Mouse (Mus musculus): Measurements from ENCODE around the gene Sfmbt1. TPM values are rescaled to one million over a fixed set of nuclear protein-coding genes. Genes with fewer than 3 reads are reported as not detected.
A peak's percentile ranks its signal among the peaks of the same experiment; 100 is the strongest.

Gene Sfmbt1
- total RNA-seq, 2 experiments from 2014 or later = 11.7 to 13.0 TPM

GRCm38 (mm10) chr14:30801756-30802155, 87.1 kb downstream of the Sfmbt1 start:
- DNase-seq (ENCODE audit: low spot score) = no peak
- intact Hi-C loops (cut with DNase I) = no loop called here

DNA sequence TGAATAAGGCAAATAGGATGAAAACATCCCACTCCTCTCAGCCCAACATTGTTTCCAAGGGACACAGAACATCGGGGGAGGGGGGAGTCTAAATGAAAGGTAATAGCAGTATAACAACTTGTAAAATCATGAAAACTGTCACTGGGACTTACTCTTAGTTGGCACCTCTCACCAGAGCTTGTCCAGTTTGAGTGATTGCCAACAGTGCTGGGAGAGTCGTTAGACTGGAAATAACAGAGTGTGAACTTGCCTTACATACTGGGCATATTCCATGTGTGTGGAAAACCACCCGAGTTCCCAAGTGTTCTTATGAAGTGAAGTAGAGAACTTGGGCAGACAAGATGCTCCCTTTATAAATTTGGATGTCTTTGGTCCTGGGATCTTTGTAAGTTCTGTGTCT, 106.5 kb downstream of the Sfmbt1 start:
- no peak for DNase-seq (ENCODE audit: low spot score)
- intact Hi-C loops (cut with DNase I) = loop anchor here (10.0 kb wide), 1 partner anchor 124 kb away; the partner anchor contains the start of gene Itih1

GRCm38 (mm10) chr14:30824456-30824995, 109.9 kb downstream of the Sfmbt1 start:
- intact Hi-C loops (cut with DNase I) = loop anchor here (2.0 to 10.0 kb wide), 2 partner anchors 40 to 120 kb away; partner anchors contain the start of gene Itih1
- DNase-seq (ENCODE audit: low spot score) = no peak

DNA sequence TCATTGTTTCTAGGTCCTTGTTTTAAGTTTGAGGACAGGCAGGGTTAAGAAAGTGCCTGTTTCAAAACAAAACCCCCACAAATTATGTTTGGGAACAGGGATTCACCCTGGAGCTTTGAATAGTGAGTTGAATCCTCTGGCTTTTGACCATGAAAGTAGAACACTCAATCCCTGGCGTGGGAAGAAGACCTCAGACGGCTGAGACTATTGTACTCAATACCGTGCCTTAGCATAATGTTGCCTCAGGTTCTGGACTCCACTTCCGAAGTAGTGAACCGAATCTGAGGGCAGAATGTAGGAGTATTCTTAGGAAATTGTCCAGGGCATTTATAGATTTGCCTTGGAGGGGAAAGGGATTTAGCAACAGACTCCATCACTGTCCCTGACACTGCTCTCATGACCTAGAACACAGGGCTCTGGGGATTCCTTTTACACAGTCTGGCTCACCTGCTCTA, 110.4 kb downstream of the Sfmbt1 start:
- intact Hi-C loops (cut with DNase I) = loop anchor here (2.0 to 10.0 kb wide), 2 partner anchors 40 to 120 kb away; partner anchors contain the start of gene Itih1
- DNase-seq (ENCODE audit: low spot score) = no peak

DNA sequence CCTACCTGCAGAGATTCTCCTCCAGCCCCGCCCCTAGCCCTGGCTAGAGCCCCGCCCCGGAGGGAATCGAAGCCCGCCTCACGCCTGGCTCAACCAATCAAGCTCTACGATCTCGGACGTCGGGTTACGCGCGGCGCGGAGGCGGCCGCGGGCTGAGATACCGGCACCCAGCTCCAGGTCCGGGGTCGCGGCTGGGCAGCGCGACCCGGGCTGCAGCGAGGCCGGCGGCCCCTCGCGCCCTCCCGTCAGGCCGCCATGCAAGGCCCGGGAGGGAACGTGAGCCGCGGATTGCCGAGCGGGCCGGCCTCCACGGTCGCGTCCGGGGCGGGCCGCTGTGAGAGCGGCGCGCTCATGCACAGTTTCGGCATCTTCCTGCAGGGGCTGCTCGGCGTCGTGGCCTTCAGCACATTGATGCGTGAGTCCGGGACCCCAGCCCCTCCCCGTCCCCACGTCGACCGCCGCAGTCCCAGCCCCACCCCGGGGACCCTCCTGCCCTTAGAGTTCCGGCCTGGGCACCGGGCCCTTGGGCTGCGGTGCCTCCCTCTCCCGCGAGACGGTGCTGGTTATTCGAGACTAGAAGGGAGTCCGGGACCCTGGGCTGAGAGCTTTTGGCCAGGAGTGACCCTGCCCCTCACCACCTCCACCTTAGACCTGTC, 111.0 kb downstream of the Sfmbt1 start, which contains the start of gene Tmem110:
Tmem110 (plus strand) TSS at position 115 of the 656 bp plus-strand sequence.
- peak; percentile 70 for DNase-seq (ENCODE audit: low spot score)
- intact Hi-C loops (cut with DNase I) = loop anchor here (2.0 to 10.0 kb wide), 2 partner anchors 39 to 119 kb away; partner anchors contain the start of gene Itih1

DNA sequence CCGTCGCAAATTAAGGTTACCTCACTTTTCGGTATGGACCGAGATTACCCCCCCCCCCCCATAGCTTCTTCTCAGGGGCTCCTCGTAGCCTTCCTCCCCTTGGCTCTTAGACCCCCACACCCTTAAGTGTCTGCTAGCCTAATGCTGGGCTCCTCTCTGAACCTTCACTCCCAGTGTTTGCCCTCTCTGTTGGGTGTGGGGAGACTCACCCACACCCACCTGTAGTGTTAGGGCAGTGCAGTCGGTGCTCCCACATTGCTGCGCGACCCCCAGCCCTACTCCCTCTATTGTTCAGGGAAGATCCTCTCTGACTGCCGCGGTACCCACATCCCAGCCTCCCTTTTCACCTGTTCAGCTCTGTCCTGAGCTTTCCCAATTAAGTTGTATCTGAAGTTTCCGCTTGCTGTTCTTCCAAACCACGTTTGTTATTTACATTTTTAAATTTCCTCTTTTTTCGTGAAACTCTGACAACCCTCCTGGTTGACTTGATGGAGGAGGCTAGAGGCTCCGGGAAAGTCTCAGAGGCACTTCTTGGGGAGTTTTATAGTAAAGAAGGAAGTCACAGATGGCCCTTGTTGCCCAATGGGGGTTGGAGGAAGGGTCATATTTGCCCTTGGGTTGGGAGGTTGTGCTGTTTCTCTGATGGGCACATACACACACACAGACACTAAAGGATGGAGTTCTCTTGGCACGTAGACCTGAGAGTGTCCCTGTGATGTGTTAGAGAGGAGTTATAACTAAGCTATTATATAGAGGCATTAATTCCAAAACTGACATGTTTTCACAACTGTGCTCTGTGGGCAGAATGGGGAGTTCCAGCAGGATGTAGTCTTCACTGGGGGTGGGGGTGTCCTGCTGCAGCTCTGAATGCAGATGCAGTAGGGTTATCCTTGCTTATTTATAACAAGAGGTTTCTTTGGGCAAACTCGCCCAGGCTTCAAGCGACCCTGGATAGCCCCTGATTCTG, 111.8 kb downstream of the Sfmbt1 start:
- DNase-seq (ENCODE audit: low spot score) = no peak
- intact Hi-C loops (cut with DNase I) = loop anchor here (10.0 kb wide), 1 partner anchor 118 kb away; the partner anchor contains the start of gene Itih1

- intact Hi-C loops (cut with DNase I) = loop anchor here (10.0 kb wide), 1 partner anchor 117 kb away; the partner anchor contains the start of gene Itih1
- no peak for DNase-seq (ENCODE audit: low spot score)
These were observed 112.8 kb downstream of the Sfmbt1 start for GRCm38 (mm10) chr14:30827480-30827879.

GRCm38 (mm10) chr14:30828077-30828476, 113.4 kb downstream of the Sfmbt1 start:
- intact Hi-C loops (cut with DNase I) = loop anchor here (10.0 kb wide), 1 partner anchor 117 kb away; the partner anchor contains the start of gene Itih1
- DNase-seq (ENCODE audit: low spot score) = no peak

GRCm38 (mm10) chr14:30828635-30829460, 114.2 kb downstream of the Sfmbt1 start:
- intact Hi-C loops (cut with DNase I) = loop anchor here (10.0 kb wide), 1 partner anchor 116 kb away; the partner anchor contains the start of gene Itih1
- peak; percentile 55 for DNase-seq (ENCODE audit: low spot score)

- intact Hi-C loops (cut with DNase I) = no loop called here
- DNase-seq (ENCODE audit: low spot score) = no peak
These were observed 122.9 kb downstream of the Sfmbt1 start for GRCm38 (mm10) chr14:30837416-30837996.

DNA sequence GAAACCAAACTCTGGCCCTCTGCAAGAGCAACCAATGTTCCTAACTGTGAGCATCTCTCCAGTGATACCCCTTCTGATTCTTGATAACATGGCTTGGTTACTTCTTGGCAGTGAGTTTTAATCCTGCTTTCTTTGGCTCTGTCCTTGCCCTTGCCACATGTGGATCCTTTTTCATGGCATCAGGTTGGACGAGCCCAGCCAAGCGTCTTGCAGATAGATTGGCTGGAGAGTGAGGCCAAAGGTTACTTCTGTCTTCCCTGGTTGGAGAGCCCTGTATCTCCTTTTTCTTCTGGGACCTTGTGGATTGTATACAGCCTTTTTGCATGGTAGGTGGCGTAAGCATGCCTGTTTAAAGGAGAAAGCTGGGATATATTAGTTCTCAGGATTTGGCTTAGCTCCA, 129.1 kb downstream of the Sfmbt1 start:
- intact Hi-C loops (cut with DNase I) = no loop called here
- DNase-seq (ENCODE audit: low spot score) = no peak

GRCm38 (mm10) chr14:30850504-30850903, 135.9 kb downstream of the Sfmbt1 start:
- no peak for DNase-seq (ENCODE audit: low spot score)
- intact Hi-C loops (cut with DNase I) = no loop called here

- no peak for DNase-seq (ENCODE audit: low spot score)
- intact Hi-C loops (cut with DNase I) = no loop called here
These were observed 137.7 kb downstream of the Sfmbt1 start for GRCm38 (mm10) chr14:30852325-30852724.

- no peak for DNase-seq (ENCODE audit: low spot score)
- intact Hi-C loops (cut with DNase I) = no loop called here
These were observed 140.7 kb downstream of the Sfmbt1 start for GRCm38 (mm10) chr14:30855316-30855715.

- DNase-seq (ENCODE audit: low spot score) = no peak
- intact Hi-C loops (cut with DNase I) = no loop called here
These were observed 142.3 kb downstream of the Sfmbt1 start for GRCm38 (mm10) chr14:30856885-30857507.

DNA sequence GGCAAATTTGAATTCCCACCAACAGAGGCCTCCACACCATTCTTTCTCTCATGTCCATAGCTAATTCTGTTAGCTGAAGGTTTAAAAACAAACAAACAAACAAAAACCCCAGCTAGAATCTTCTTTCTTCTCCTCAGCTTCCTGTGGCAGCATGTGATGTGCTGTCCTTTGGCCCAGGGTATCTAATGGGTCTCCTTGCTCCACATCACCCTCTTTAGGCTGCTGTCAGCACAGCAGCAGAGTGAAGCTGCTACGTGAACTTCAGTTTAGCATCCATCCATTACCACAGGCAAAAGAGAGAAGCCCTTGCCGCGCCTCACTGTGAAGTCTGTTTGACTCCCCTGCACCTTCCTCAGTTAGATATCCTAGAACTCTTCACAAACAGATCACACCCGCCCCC, 143.3 kb downstream of the Sfmbt1 start:
- intact Hi-C loops (cut with DNase I) = no loop called here
- no peak for DNase-seq (ENCODE audit: low spot score)

DNA sequence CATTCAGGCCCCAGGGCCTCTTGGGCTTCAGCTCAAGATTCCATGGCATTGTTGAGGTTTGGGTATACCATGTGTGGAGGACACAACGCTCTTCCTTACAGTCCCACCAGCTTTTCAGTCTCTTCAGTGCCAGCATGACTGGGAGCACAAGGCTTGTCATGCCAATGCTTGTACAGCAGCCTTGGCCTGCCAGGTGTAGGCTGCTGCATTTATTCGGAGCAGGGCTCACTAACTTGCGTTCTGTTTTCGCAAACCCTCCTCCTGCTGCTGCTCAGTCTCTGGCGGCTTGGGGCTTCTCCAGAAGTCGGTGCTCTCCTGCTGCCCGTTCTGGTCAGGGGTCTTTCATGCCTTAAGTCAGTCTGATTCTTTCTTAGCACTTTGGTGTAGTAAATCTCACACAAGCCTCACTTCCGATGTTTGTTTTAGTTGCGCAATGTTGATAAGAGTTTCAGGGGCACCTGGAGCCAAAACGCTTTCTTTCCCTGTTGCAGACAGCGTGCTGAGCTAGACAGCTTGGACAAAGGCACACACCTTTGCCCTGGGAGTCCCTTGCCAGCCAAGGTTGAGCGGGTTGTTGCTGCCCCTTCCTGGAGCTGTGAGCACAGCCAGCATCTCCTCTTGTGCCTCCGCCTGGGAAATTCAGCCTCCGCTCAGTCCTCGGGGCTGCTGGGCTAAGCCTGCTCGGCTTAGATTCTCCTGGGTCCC, 146.9 kb downstream of the Sfmbt1 start:
- intact Hi-C loops (cut with DNase I) = no loop called here
- no peak for DNase-seq (ENCODE audit: low spot score)

GRCm38 (mm10) chr14:30862368-30862767, 147.7 kb downstream of the Sfmbt1 start:
- intact Hi-C loops (cut with DNase I) = no loop called here
- no peak for DNase-seq (ENCODE audit: low spot score)

Data from heart, postnatal 25 days (tissue).